Mouse (Mus musculus): ENCODE data around the gene Cnnm3. TPM values are rescaled to one million over a fixed set of nuclear protein-coding genes. Genes with fewer than 3 reads are reported as not detected.
A peak's percentile ranks its signal among the peaks of the same experiment; 100 is the strongest.

The Cnnm3 gene
- polyA plus RNA-seq, 1 experiment from 2014 or later, result 2.0 TPM

DNA sequence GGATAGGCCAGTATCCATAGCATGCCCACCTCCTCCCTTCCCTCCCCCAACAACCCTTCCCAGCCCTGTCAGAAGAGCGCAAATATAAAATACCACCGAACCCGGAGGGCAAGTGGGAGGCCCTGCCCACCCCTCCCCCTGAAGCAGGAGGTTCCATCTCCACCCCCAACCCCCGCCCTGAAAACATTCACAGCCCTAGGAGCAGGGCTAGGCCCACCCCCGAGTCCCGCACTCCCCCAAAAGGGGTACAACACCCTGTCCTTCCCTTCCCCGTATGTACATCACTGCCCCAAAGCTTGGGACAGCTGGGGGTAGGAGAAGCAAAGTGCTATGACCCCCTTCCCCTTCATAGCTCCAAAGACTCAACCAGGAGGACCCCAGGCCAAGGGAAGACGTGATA is 37.1 kb downstream of the Cnnm3 start:
- Histone ChIP-seq H3K9me3 (no peaks in the 10 kb centered on the region), H3K9ac (peak overlapping the region; percentile 28; the same call in 1 of the 2 replicates), H3K4me3 (no peak overlapping the region), H3K4me2 (no peak overlapping the region), H3K27ac (replicated peaks) (0 out of 2 replicates have a peak overlapping the region, but pooled peaks have one; percentile 24), H3K27me3 (replicated peaks) (no peaks in the 10 kb centered on the region), H3K4me1 (peaks cover 39% of the 10 kb centered on the region), H3K36me3 (peaks cover 63% of the 10 kb centered on the region)
- 55% methylated on average over 8 of the region's 8 CpGs for WGBS
- ATAC-seq (ENCODE audit: extremely low read depth, insufficient number of reproducible peaks, low FRiP score, low TSS enrichment), result no peak

DNA sequence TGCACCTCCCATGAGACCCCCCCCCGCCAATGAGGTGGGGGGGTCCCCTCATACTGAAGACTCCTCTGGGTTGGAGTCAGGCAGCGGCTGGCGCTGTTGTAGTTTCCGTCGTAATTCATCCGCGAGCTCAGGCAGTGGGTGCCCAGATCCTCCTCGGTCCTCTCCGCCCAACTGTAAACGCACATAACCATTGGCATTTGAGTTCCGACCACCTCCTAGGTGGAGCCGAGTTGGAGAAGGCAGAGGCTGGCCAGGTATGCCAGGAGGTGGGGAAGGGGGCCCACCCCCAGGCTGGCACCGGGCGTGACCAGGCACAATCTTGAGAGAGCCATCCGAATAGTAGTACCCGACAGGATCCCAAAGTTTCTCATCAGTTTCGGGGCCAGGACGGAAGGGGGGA is 37.8 kb downstream of the Cnnm3 start:
- Histone ChIP-seq H3K36me3 (peaks cover 65% of the 10 kb centered on the region), H3K27me3 (replicated peaks) (no peaks in the 10 kb centered on the region), H3K27ac (replicated peaks) (no peak overlapping the region), H3K9me3 (no peaks in the 10 kb centered on the region), H3K4me1 (peaks cover 44% of the 10 kb centered on the region), H3K4me3 (no peak overlapping the region), H3K9ac (0 out of 2 replicates have a peak overlapping the region, but pooled peaks have one; percentile 28), H3K4me2 (no peak overlapping the region)
- 86% methylated on average over 18 of the region's 18 CpGs for WGBS
- ATAC-seq (ENCODE audit: extremely low read depth, insufficient number of reproducible peaks, low FRiP score, low TSS enrichment), result no peak

GRCm38 (mm10) chr1:36550075-36550863 is 38.6 kb downstream of the Cnnm3 start:
- WGBS, result 77% methylated on average over 20 of the region's 20 CpGs
- no peaks in the 10 kb centered on the region for H3K9me3 ChIP-seq
- no peak overlapping the region for H3K4me3 ChIP-seq
- no peak overlapping the region for H3K4me2 ChIP-seq
- no peaks in the 10 kb centered on the region for H3K27me3 ChIP-seq (replicated peaks)
- ATAC-seq (ENCODE audit: extremely low read depth, insufficient number of reproducible peaks, low FRiP score, low TSS enrichment), result no peak
- H3K27ac ChIP-seq (replicated peaks), result no peak overlapping the region
- H3K36me3 ChIP-seq, result peaks cover 73% of the 10 kb centered on the region
- no peak overlapping the region for H3K9ac ChIP-seq
- H3K4me1 ChIP-seq, result peaks cover 52% of the 10 kb centered on the region

DNA sequence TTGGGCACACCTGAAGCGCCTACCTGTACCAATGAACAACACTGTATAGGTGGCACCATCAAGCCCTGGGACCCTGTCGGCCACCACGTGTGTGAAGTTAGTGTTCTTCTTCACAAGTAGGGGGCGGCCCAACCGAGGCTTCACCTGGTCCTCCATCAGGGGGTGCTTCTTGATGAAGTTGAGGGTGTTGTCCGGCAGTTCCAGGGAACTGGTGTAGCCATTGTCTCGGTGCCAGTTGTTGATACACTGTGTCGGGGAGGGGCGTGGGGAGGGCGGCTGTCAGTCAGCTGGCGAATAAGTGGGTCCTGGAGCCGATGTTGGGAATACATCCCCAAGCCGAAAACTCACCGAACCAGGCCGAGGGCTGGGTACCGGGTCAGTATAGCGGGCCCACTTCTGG is 40.2 kb downstream of the Cnnm3 start:
- H3K4me3 ChIP-seq, result no peak overlapping the region
- H3K9ac ChIP-seq, result no peak overlapping the region
- H3K9me3 ChIP-seq, result no peaks in the 10 kb centered on the region
- H3K36me3 ChIP-seq, result peaks cover 77% of the 10 kb centered on the region
- no peak overlapping the region for H3K27ac ChIP-seq (replicated peaks)
- peaks cover 49% of the 10 kb centered on the region for H3K4me1 ChIP-seq
- 82% methylated on average over 17 of the region's 17 CpGs for WGBS
- no peak for ATAC-seq (ENCODE audit: extremely low read depth, insufficient number of reproducible peaks, low FRiP score, low TSS enrichment)
- no peak overlapping the region for H3K4me2 ChIP-seq
- no peaks in the 10 kb centered on the region for H3K27me3 ChIP-seq (replicated peaks)

DNA sequence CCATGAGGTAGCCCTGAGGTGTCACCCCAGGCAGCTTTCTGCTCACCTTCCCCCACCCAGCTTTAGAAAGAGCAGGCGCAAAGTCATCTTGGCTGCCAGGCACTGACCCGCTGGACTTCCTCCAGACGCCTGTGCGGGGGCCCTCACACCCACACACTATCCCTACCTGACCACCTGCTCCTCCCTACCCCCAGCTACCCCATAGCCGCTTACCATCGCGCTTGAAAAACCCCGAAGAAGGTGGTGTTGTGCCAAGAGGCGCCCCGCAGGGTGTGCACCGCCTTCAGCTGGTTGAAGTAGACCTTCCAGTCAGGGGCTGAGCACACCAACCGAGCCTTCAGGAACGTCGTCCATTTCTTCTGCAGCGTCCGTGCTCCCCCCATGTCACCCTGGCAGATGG is 40.8 kb downstream of the Cnnm3 start:
- Histone ChIP-seq H3K9me3 (no peaks in the 10 kb centered on the region), H3K27me3 (replicated peaks) (no peaks in the 10 kb centered on the region), H3K4me3 (no peak overlapping the region), H3K4me2 (no peak overlapping the region), H3K36me3 (peaks cover 77% of the 10 kb centered on the region), H3K27ac (replicated peaks) (no peak overlapping the region), H3K9ac (no peak overlapping the region), H3K4me1 (peaks cover 47% of the 10 kb centered on the region)
- no peak for ATAC-seq (ENCODE audit: extremely low read depth, insufficient number of reproducible peaks, low FRiP score, low TSS enrichment)
- 86% methylated on average over 16 of the region's 16 CpGs for WGBS

- peak overlapping the region; percentile 97 for H3K9ac ChIP-seq
- peak overlapping the region; percentile 78 for H3K4me3 ChIP-seq
- H3K27me3 ChIP-seq (replicated peaks), result no peaks in the 10 kb centered on the region; the same call in 1 of the 2 replicates
- 68% methylated on average over 21 of the region's 21 CpGs for WGBS
- no peaks in the 10 kb centered on the region for H3K9me3 ChIP-seq
- ATAC-seq (ENCODE audit: extremely low read depth, insufficient number of reproducible peaks, low FRiP score, low TSS enrichment), result no peak
- H3K27ac ChIP-seq (replicated peaks), result peak overlapping the region; percentile 97
- H3K36me3 ChIP-seq, result peaks cover 58% of the 10 kb centered on the region
- H3K4me1 ChIP-seq, result peaks cover 39% of the 10 kb centered on the region
- H3K4me2 ChIP-seq, result peak overlapping the region; percentile 89
Observed at GRCm38 (mm10) chr1:36554633-36555399, 43.1 kb downstream of the Cnnm3 start.

DNA sequence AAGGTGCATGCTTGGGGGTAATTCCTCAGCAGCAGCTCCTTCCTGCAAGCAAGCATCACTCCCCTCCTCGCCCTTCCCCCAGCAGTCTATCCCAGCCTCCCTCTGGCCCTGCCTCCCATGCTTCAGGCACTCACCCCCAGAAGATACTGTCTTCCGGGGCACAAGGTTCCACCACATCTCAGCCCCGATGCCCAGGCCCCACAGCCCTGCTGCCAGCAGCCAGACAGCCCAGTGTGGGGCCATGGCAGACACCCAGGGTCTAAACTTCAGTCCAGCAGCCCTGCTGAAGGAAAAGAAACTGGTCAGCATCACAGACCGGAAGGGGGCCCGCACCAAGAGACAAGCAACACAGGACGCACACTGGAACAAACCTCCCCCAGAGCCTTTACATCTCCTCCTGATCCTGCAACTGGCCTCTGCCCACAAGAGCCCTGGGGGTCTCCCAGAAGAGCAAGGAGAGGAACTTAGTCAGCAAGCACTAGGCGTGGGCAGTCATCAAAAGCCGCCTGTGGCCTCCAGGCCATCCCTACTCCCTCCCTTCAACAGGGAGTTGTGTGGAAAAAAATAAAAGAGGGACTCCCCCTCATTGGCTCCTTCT is 44.2 kb downstream of the Cnnm3 start:
- ATAC-seq (ENCODE audit: extremely low read depth, insufficient number of reproducible peaks, low FRiP score, low TSS enrichment), result no peak
- H3K27me3 ChIP-seq (replicated peaks), result no peaks in the 10 kb centered on the region; the same call in 1 of the 2 replicates
- H3K9me3 ChIP-seq, result no peaks in the 10 kb centered on the region
- peak overlapping the region; percentile 97 for H3K9ac ChIP-seq
- 7% methylated on average over 8 of the region's 8 CpGs for WGBS
- peak overlapping the region; percentile 97 for H3K27ac ChIP-seq (replicated peaks)
- peaks cover 44% of the 10 kb centered on the region for H3K4me1 ChIP-seq
- peak overlapping the region; percentile 89 for H3K4me2 ChIP-seq
- peak overlapping the region; percentile 78 for H3K4me3 ChIP-seq
- peaks cover 47% of the 10 kb centered on the region for H3K36me3 ChIP-seq

- H3K9ac ChIP-seq, result peak overlapping the region; percentile 97
- no peaks in the 10 kb centered on the region; the same call in 1 of the 2 replicates for H3K27me3 ChIP-seq (replicated peaks)
- peak overlapping the region; percentile 78 for H3K4me3 ChIP-seq
- under 1% methylated on average over 52 of the region's 52 CpGs for WGBS
- peak overlapping the region; percentile 97 for H3K27ac ChIP-seq (replicated peaks)
- H3K36me3 ChIP-seq, result peaks cover 38% of the 10 kb centered on the region
- H3K4me2 ChIP-seq, result peak overlapping the region; percentile 89
- peaks cover 50% of the 10 kb centered on the region for H3K4me1 ChIP-seq
- no peaks in the 10 kb centered on the region for H3K9me3 ChIP-seq
- ATAC-seq (ENCODE audit: extremely low read depth, insufficient number of reproducible peaks, low FRiP score, low TSS enrichment), result peak; percentile 55
Observed at GRCm38 (mm10) chr1:36556553-36557456, 45.1 kb downstream of the Cnnm3 start.

- peak; percentile 64 for ATAC-seq (ENCODE audit: extremely low read depth, insufficient number of reproducible peaks, low FRiP score, low TSS enrichment)
Observed at GRCm38 (mm10) chr1:36557457-36558011, 45.9 kb downstream of the Cnnm3 start.

More at GRCm38 (mm10) chr1:36557457-36558011, 45.9 kb downstream of the Cnnm3 start:
- H3K27ac ChIP-seq (replicated peaks), result peak overlapping the region; percentile 97
- peaks cover 57% of the 10 kb centered on the region for H3K4me1 ChIP-seq
- H3K9me3 ChIP-seq, result no peaks in the 10 kb centered on the region
- H3K4me3 ChIP-seq, result peak overlapping the region; percentile 78
- peak overlapping the region; percentile 97 for H3K9ac ChIP-seq
- H3K36me3 ChIP-seq, result peaks cover 31% of the 10 kb centered on the region
- H3K4me2 ChIP-seq, result peak overlapping the region; percentile 89
- H3K27me3 ChIP-seq (replicated peaks), result no peaks in the 10 kb centered on the region; the same call in 1 of the 2 replicates
- WGBS, result under 1% methylated on average over 48 of the region's 48 CpGs

All from heart, embryonic 13.5 days (tissue).